In genomic region chr10:70993497-70994134, GRCm38 (mm10) we compare ENCODE assay signal across 12 mouse cellular contexts.
DNase-seq lines count a peak whose midpoint lies in the region; ATAC-seq and TF ChIP-seq lines count a peak whose summit lies in the region.
"Had no signal": no experiment of that assay in that cellular context is flagged by ENCODE, and none has a peak within 500 bp of the region (broad histone marks: within the 10 kb centered on the region; RNA-seq: fewer than 3 reads in every experiment).

No protein-coding gene starts in this region.

- peak; percentile 38 for DNase-seq in left cerebral cortex, adult 11 months (ENCODE audit: low spot score)
- DNase-seq in left cerebral cortex, postnatal 36 days (ENCODE audit: low spot score in 2 of 2) = no peak
- DNase-seq in forebrain, embryonic 14.5 days (ENCODE audit: low spot score) = peak; percentile 81
- DNase-seq in layer of hippocampus, adult 2 months (ENCODE audit: low spot score in 2 of 2) = peak; percentile 40 to 68
- DNase-seq in natural killer cell, adult 2 months (ENCODE audit: low spot score in 2 of 2) = no peak
- DNase-seq in embryo, embryonic 9.5 days (ENCODE audit: extremely low spot score) = no peak
- DNase-seq: embryo, embryonic 11 days; lung, adult 2 months had no signal

- H3K27me3 ChIP-seq in forebrain, embryonic 14.5 days (replicated peaks; ENCODE audit: control insufficient read depth, insufficient read depth, low read length) = no peaks in the 10 kb centered on the region
- H3K27me3 ChIP-seq in midbrain, embryonic 16.5 days (ENCODE audit: control insufficient read depth, insufficient read depth, low read depth, low read length) = no peaks in the 10 kb centered on the region
- H3K27me3 ChIP-seq: heart, embryonic 13.5 days; stomach, embryonic 15.5 days had no signal

- H3K36me3 ChIP-seq in forebrain, embryonic 14.5 days (ENCODE audit: control insufficient read depth, insufficient read depth, low read length) = no peaks in the 10 kb centered on the region
- H3K36me3 ChIP-seq in midbrain, embryonic 16.5 days (ENCODE audit: control insufficient read depth, insufficient read depth, low read length) = no peaks in the 10 kb centered on the region
- H3K36me3 ChIP-seq: heart, embryonic 13.5 days; stomach, embryonic 15.5 days had no signal

- 68% methylated on average over 6 of the region's 6 CpGs for WGBS in forebrain, embryonic 14.5 days
- WGBS in midbrain, embryonic 16.5 days = 26% methylated on average over 6 of the region's 6 CpGs

- no peaks in the 10 kb centered on the region for H3K4me1 ChIP-seq in forebrain, embryonic 14.5 days (ENCODE audit: control insufficient read depth, insufficient read depth, low read length)
- peaks cover 15% of the 10 kb centered on the region for H3K4me1 ChIP-seq in midbrain, embryonic 16.5 days (ENCODE audit: control insufficient read depth, insufficient read depth, low read length)
- H3K4me1 ChIP-seq: heart, embryonic 13.5 days; stomach, embryonic 15.5 days had no signal

- no peak for TF ChIP-seq CTCF in layer of hippocampus, adult 2 months (conservative IDR thresholded peaks at IDR 0.05)

- ATAC-seq in forebrain, embryonic 14.5 days = peak; percentile 73; the same call in 1 of the 2 replicates
- ATAC-seq in midbrain, embryonic 16.5 days = peak; percentile 97
- ATAC-seq: intestine, postnatal 0 days had no signal

- H3K27ac ChIP-seq in forebrain, embryonic 14.5 days (ENCODE audit: low read depth, low read length) = no peak overlapping the region
- H3K27ac ChIP-seq in layer of hippocampus, adult 2 months = peak overlapping the region; percentile 84
- peak overlapping the region; percentile 87 for H3K27ac ChIP-seq in midbrain, embryonic 16.5 days (ENCODE audit: low read length)
- H3K27ac ChIP-seq: heart, embryonic 13.5 days; stomach, embryonic 15.5 days had no signal

- no peak overlapping the region for H3K9ac ChIP-seq in forebrain, embryonic 14.5 days (ENCODE audit: low read length)
- H3K9ac ChIP-seq in midbrain, embryonic 16.5 days (ENCODE audit: low read depth, low read length) = no peak overlapping the region
- H3K9ac ChIP-seq: heart, embryonic 13.5 days; stomach, embryonic 15.5 days had no signal

- H3K4me2 ChIP-seq in forebrain, embryonic 14.5 days (ENCODE audit: low read length) = no peak overlapping the region
- peak overlapping the region; percentile 5; the same call in 1 of the 2 replicates for H3K4me2 ChIP-seq in midbrain, embryonic 16.5 days (ENCODE audit: low read length)
- H3K4me2 ChIP-seq: heart, embryonic 13.5 days; stomach, embryonic 15.5 days had no signal

- no peaks in the 10 kb centered on the region for H3K9me3 ChIP-seq in forebrain, embryonic 14.5 days (replicated peaks; ENCODE audit: control insufficient read depth, low read length)
- no peaks in the 10 kb centered on the region for H3K9me3 ChIP-seq in midbrain, embryonic 16.5 days (replicated peaks; ENCODE audit: control insufficient read depth, low read length, poor library complexity, severe bottlenecking)
- H3K9me3 ChIP-seq: heart, embryonic 13.5 days; stomach, embryonic 15.5 days had no signal

- no peak overlapping the region for H3K4me3 ChIP-seq in forebrain, embryonic 14.5 days (ENCODE audit: low read depth, low read length)
- peak overlapping the region; percentile 12; the same call in 1 of the 2 replicates for H3K4me3 ChIP-seq in layer of hippocampus, adult 2 months
- H3K4me3 ChIP-seq in midbrain, embryonic 16.5 days (ENCODE audit: low read depth, low read length) = no peak overlapping the region
- H3K4me3 ChIP-seq: heart, embryonic 13.5 days; stomach, embryonic 15.5 days had no signal

- intact Hi-C loops in left cerebral cortex, postnatal 36 days (cut with DNase I) = loop anchor here (10.0 kb wide), 1 partner anchor 221 kb away; no protein-coding TSS in a partner anchor

Comparison
In these comparisons a context has a peak if more than half of its experiments do, and no peak if none do; other contexts are left out.
1. DNase-seq: peak in left cerebral cortex, adult 11 months (single experiment), forebrain, embryonic 14.5 days (single experiment) and layer of hippocampus, adult 2 months (2 of 2); none in left cerebral cortex, postnatal 36 days (0 of 2), natural killer cell, adult 2 months (0 of 2) and embryo, embryonic 9.5 days (single experiment).